Mouse (Mus musculus) midbrain, embryonic 14.5 days (tissue): ENCODE data around the gene Rraga. TPM values are rescaled to one million over a fixed set of nuclear protein-coding genes. Genes with fewer than 3 reads are reported as not detected.
"Not testable (repeated sequence)": the region's sequence is repeated elsewhere in the genome, so short reads cannot be mapped to it uniquely, and the experiment has no call there.

Experiments used
- ATAC-seq: fragments of 200-750 bp; cut with Nextera tagmentation; 2 replicates; pipeline ENCODE4 v1.8.0; 2017; ENCODE audit warnings: moderate number of reproducible peaks, moderate library complexity; ENCODE audit not compliant: low FRiP score, low TSS enrichment
- DNase-seq: peaks from one replicate; pipeline ENCODE4 v3.0.0-alpha.2; 2015
- H3K27ac ChIP-seq: fragments of 300-500 bp; sonication (generic); replicated peaks from 2 replicates; pipeline ENCODE4 v1.5.1; 2014; ENCODE audit warnings: mild to moderate bottlenecking, low read depth, low read length, moderate library complexity
- H3K27me3 ChIP-seq: fragments of 300-500 bp; sonication (generic); 2 replicates; pipeline ENCODE4 v1.6.1; 2014; ENCODE audit warnings: low read length, control low read depth, mixed read lengths; ENCODE audit not compliant: control insufficient read depth, insufficient read depth
- H3K36me3 ChIP-seq: fragments of 300-500 bp; sonication (generic); 2 replicates; pipeline ENCODE4 v1.6.1; 2014; ENCODE audit warnings: low read length, control low read depth; ENCODE audit not compliant: control insufficient read depth, insufficient read depth
- H3K4me1 ChIP-seq: fragments of 300-500 bp; sonication (generic); 2 replicates; pipeline ENCODE4 v1.6.1; 2014; ENCODE audit warnings: mild to moderate bottlenecking, antibody characterized with exemption, low read length, control low read depth; ENCODE audit not compliant: control insufficient read depth, insufficient read depth
- H3K4me2 ChIP-seq: fragments of 300-500 bp; sonication (generic); 2 replicates; pipeline ENCODE4 v1.6.1; 2014; ENCODE audit warnings: mild to moderate bottlenecking, low read length, moderate library complexity
- H3K4me3 ChIP-seq: fragments of 300-500 bp; sonication (generic); replicated peaks from 2 replicates; pipeline ENCODE4 v1.5.1; 2014; ENCODE audit warnings: low read depth, low read length
- H3K9ac ChIP-seq: fragments of 300-500 bp; sonication (generic); replicated peaks from 2 replicates; pipeline ENCODE4 v1.6.1; 2014; ENCODE audit warnings: mild to moderate bottlenecking, low read length, moderate library complexity
- H3K9me3 ChIP-seq: fragments of 300-500 bp; sonication (generic); 2 replicates; pipeline ENCODE4 v1.6.1; 2016; ENCODE audit warnings: low read length, control low read depth, mixed read lengths; ENCODE audit not compliant: control insufficient read depth
- WGBS: fragments of 180-500 bp; shearing (Covaris S2); extraction: QIAGEN DNeasy Blood & Tissue Kit; methylation state at CpG from one replicate; pipeline ENCODE4 v1.1.7; 2014; 5-methylcytosine and 5-hydroxymethylcytosine counted together
- polyA plus RNA-seq: library from polyadenylated mRNA; unstranded; fragments of >200 nt; fragmentation: Nextera tagmentation; extraction: Ambion mirVana; gene quantifications from 2 replicates; pipeline ENCODE4 v1.2.1, GENCODE M21; 2014

Rraga gene
- polyA plus RNA-seq, 1 experiment from 2014 or later, result 159 TPM

GRCm38 (mm10) chr4:86620506-86620905, 45.0 kb downstream of the Rraga start:
- no peak for DNase-seq
- H3K4me2 ChIP-seq, result no peak overlapping the region
- no peak for ATAC-seq
- no peaks in the 10 kb centered on the region for H3K9me3 ChIP-seq
- H3K27me3 ChIP-seq, result no peaks in the 10 kb centered on the region
- WGBS, result 74% methylated on average over 2 of the region's 2 CpGs
- no peaks in the 10 kb centered on the region for H3K36me3 ChIP-seq
- no peak overlapping the region for H3K4me3 ChIP-seq
- no peak overlapping the region for H3K27ac ChIP-seq
- H3K4me1 ChIP-seq, result no peaks in the 10 kb centered on the region
- H3K9ac ChIP-seq, result no peak overlapping the region

GRCm38 (mm10) chr4:86622116-86622515, 46.6 kb downstream of the Rraga start:
- no peaks in the 10 kb centered on the region for H3K27me3 ChIP-seq
- no peaks in the 10 kb centered on the region for H3K36me3 ChIP-seq
- no peak for ATAC-seq
- WGBS, result 78% methylated on average over 3 of the region's 3 CpGs
- H3K4me1 ChIP-seq, result no peaks in the 10 kb centered on the region
- H3K27ac ChIP-seq, result no peak overlapping the region
- no peak overlapping the region for H3K9ac ChIP-seq
- H3K9me3 ChIP-seq, result no peaks in the 10 kb centered on the region
- H3K4me2 ChIP-seq, result no peak overlapping the region
- DNase-seq, result no peak
- no peak overlapping the region for H3K4me3 ChIP-seq

DNA sequence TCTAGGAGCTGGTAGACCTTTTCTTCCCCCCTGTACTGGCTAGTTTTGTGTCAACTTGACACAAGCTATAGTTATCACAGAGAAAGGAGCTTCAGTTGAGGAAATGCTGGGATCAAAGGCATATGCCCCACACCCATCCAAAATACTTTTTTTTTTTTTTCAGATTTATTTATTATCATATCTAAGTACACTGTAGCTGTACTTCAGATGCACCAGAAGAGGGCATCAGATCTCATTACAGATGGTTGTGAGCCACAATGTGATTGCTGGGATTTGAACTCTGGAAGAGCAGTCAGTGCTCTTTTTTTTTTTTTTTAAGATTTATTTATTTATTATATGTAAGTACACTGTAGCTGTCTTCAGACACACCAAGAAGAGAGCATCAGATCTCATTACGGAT, 47.1 kb downstream of the Rraga start:
- not testable (repeated sequence) for H3K27ac ChIP-seq, ATAC-seq, H3K36me3 ChIP-seq, H3K27me3 ChIP-seq, H3K4me3 ChIP-seq, H3K9me3 ChIP-seq, H3K4me1 ChIP-seq, DNase-seq, H3K9ac ChIP-seq, H3K4me2 ChIP-seq
- 100% methylated on average over 1 of the region's 1 CpGs for WGBS

DNA sequence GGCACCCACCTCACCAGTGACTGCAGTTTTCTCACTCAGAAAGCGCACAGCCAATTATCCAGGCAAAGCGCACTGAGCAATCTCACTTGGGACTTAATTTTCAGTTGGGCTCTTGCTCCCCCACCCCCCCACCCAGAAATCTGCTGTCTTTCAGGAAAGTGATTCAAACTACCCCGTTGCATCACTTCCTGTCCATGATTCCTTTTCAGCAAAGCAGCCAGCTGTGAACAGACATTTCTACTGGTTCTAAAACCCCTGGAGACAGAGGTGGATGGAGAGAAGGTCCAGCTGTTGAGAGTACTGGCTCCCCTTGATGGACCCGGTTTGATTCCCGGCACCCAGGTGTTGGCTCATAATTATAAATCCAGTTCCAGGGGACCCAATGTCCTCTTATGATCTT, 50.0 kb downstream of the Rraga start:
- Histone ChIP-seq H3K27me3 (no peaks in the 10 kb centered on the region), H3K4me3 (no peak overlapping the region), H3K4me2 (no peak overlapping the region), H3K27ac (no peak overlapping the region), H3K4me1 (no peaks in the 10 kb centered on the region), H3K9ac (no peak overlapping the region), H3K36me3 (no peaks in the 10 kb centered on the region), H3K9me3 (no peaks in the 10 kb centered on the region)
- no peak for ATAC-seq
- WGBS, result 87% methylated on average over 5 of the region's 5 CpGs
- no peak for DNase-seq

DNA sequence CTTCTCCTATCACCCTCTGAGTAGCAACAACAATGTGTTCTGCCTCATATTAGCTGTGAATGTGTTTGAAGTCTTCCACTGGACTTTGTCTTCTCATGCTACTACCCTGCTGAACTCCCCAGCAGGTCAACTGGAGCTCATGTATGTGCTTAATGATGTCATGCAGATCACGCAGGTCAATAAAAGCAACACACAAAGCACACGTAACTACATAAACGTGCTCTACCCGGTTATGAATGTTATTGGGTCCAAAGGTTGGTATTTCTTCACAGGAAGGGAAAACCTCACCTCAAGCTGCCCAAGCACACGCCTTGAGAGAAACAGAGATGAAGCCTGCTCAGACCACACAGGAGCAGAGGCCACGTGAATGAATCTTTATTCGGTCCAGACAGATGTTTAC, 51.0 kb downstream of the Rraga start:
- H3K9ac ChIP-seq, H3K27me3 ChIP-seq, ATAC-seq, H3K4me2 ChIP-seq, H3K36me3 ChIP-seq, H3K4me1 ChIP-seq, H3K27ac ChIP-seq, H3K4me3 ChIP-seq, DNase-seq, H3K9me3 ChIP-seq: not testable (repeated sequence)
- 95% methylated on average over 7 of the region's 7 CpGs for WGBS

Other genes with a start within 250 kb of the Rraga start
- not detected in 2 replicates for gene Saxo1, start 17.3 kb upstream of the Rraga start, polyA plus RNA-seq
- gene Haus6, start 36.4 kb downstream of the Rraga start, polyA plus RNA-seq, result 6.2 and 9.8 TPM in 2 replicates
- 30.9 and 41.3 TPM in 2 replicates for gene Plin2, start 94.4 kb downstream of the Rraga start, polyA plus RNA-seq
- 3.9 and 5.1 TPM in 2 replicates for gene Dennd4c, start 172.9 kb downstream of the Rraga start, polyA plus RNA-seq